Comparison of ENCODE assay signal across 8 mouse cellular contexts in genomic region chrX:166344228-166345015, GRCm38 (mm10).
DNase-seq lines count a peak whose midpoint lies in the region; ATAC-seq lines count a peak whose summit lies in the region.

No protein-coding gene starts in this region.

- DNase-seq in heart, adult 18-20 months: no peak
- DNase-seq in cerebellum, adult 11 months: peak; percentile 48
- peak; percentile 93 for DNase-seq in forebrain, embryonic 14.5 days (ENCODE audit: low spot score)
- DNase-seq in layer of hippocampus, postnatal 14 days (ENCODE audit: low spot score in 2 of 2): peak; percentile 51 to 52
- DNase-seq in adrenal gland, postnatal 4 days (ENCODE audit: low spot score in 2 of 2): no peak
- no peak for DNase-seq in thymus, postnatal 10 days (ENCODE audit: low spot score in 2 of 2)

- 22% methylated on average over 10 of the region's 10 CpGs for WGBS in heart, embryonic 12.5 days
- 33% methylated on average over 10 of the region's 10 CpGs for WGBS in forebrain, embryonic 14.5 days
- WGBS in neural tube, embryonic 14.5 days: 20% methylated on average over 10 of the region's 10 CpGs

- peak overlapping the region; percentile 51 for H3K9ac ChIP-seq in heart, embryonic 12.5 days
- peak overlapping the region; percentile 76 for H3K9ac ChIP-seq in forebrain, embryonic 14.5 days (ENCODE audit: low read length)
- peak overlapping the region; percentile 58 for H3K9ac ChIP-seq in neural tube, embryonic 14.5 days (replicated peaks; ENCODE audit: low read depth, low read length)

- H3K27me3 ChIP-seq in heart, embryonic 12.5 days (replicated peaks): no peaks in the 10 kb centered on the region
- H3K27me3 ChIP-seq in forebrain, embryonic 14.5 days (replicated peaks; ENCODE audit: control insufficient read depth, insufficient read depth, low read length): no peaks in the 10 kb centered on the region
- no peaks in the 10 kb centered on the region for H3K27me3 ChIP-seq in neural tube, embryonic 14.5 days (ENCODE audit: control insufficient read depth, insufficient read depth, low read length)

- no peak for ATAC-seq in heart, embryonic 12.5 days (ENCODE audit: insufficient number of reproducible peaks, low FRiP score)
- peak; percentile 93 for ATAC-seq in forebrain, embryonic 14.5 days
- peak; percentile 94 for ATAC-seq in neural tube, embryonic 14.5 days (ENCODE audit: low read depth)

- H3K9me3 ChIP-seq in heart, embryonic 12.5 days (replicated peaks): no peaks in the 10 kb centered on the region
- no peaks in the 10 kb centered on the region for H3K9me3 ChIP-seq in forebrain, embryonic 14.5 days (replicated peaks; ENCODE audit: control insufficient read depth, low read length)
- no peaks in the 10 kb centered on the region for H3K9me3 ChIP-seq in neural tube, embryonic 14.5 days (ENCODE audit: control insufficient read depth, low read length)

- H3K4me2 ChIP-seq in heart, embryonic 12.5 days: peak overlapping the region; percentile 61
- H3K4me2 ChIP-seq in forebrain, embryonic 14.5 days (ENCODE audit: low read length): peak overlapping the region; percentile 53
- peak overlapping the region; percentile 48 for H3K4me2 ChIP-seq in neural tube, embryonic 14.5 days (ENCODE audit: low read depth, low read length)

- peak overlapping the region; percentile 27 for H3K4me3 ChIP-seq in heart, embryonic 12.5 days
- peak overlapping the region; percentile 42 for H3K4me3 ChIP-seq in forebrain, embryonic 14.5 days (ENCODE audit: low read depth, low read length)
- H3K4me3 ChIP-seq in neural tube, embryonic 14.5 days (ENCODE audit: low read depth, low read length): peak overlapping the region; percentile 45

- H3K4me1 ChIP-seq in heart, embryonic 12.5 days (replicated peaks): no peaks in the 10 kb centered on the region
- peaks cover 1% of the 10 kb centered on the region; the same call in 1 of the 2 replicates for H3K4me1 ChIP-seq in forebrain, embryonic 14.5 days (ENCODE audit: control insufficient read depth, insufficient read depth, low read length)
- H3K4me1 ChIP-seq in neural tube, embryonic 14.5 days (ENCODE audit: control insufficient read depth, insufficient read depth, low read length): no peaks in the 10 kb centered on the region

- no peak overlapping the region for H3K27ac ChIP-seq in heart, embryonic 12.5 days (ENCODE audit: poor library complexity, severe bottlenecking)
- peak overlapping the region; percentile 90 for H3K27ac ChIP-seq in forebrain, embryonic 14.5 days (ENCODE audit: low read depth, low read length)
- H3K27ac ChIP-seq in neural tube, embryonic 14.5 days (ENCODE audit: low read depth, low read length): peak overlapping the region; percentile 91

- H3K36me3 ChIP-seq in heart, embryonic 12.5 days: no peaks in the 10 kb centered on the region
- no peaks in the 10 kb centered on the region for H3K36me3 ChIP-seq in forebrain, embryonic 14.5 days (ENCODE audit: control insufficient read depth, insufficient read depth, low read length)
- H3K36me3 ChIP-seq in neural tube, embryonic 14.5 days (ENCODE audit: control insufficient read depth, insufficient read depth, low read length): no peaks in the 10 kb centered on the region

Comparison
In these comparisons a context has a peak if more than half of its experiments do, and no peak if none do; other contexts are left out.
1. DNase-seq: peak in cerebellum, adult 11 months (single experiment), forebrain, embryonic 14.5 days (single experiment) and layer of hippocampus, postnatal 14 days (2 of 2); none in heart, adult 18-20 months (0 of 2), adrenal gland, postnatal 4 days (0 of 2) and thymus, postnatal 10 days (0 of 2).
2. Peak in every context shown above with its lines, with median percentiles within 50 percentile points of each other: H3K4me2 ChIP-seq, H3K4me3 ChIP-seq and H3K9ac ChIP-seq.